Mouse (Mus musculus): Measurements from ENCODE around the gene Gpatch2. TPM values are rescaled to one million over a fixed set of nuclear protein-coding genes. Genes with fewer than 3 reads are reported as not detected.

Gene Gpatch2
- 15.2 and 17.0 TPM in 2 replicates for polyA plus RNA-seq (2015; fragmentation: Nextera tagmentation; extraction: Ambion mirVana)

GRCm38 (mm10) chr1:187215181-187216116 lies at the start of gene Gpatch2, which contains the start of gene Spata17:
Gpatch2 (plus strand) TSS chr1:187215508.
Spata17 (minus strand) TSS chr1:187215465.
- no peaks in the 10 kb centered on the region for H3K36me3 ChIP-seq
- peak within 1 kb of the TSS; percentile 92 for H3K27ac ChIP-seq (replicated peaks)
- peaks cover 5% of the 10 kb centered on the region for H3K4me1 ChIP-seq (replicated peaks)
- H3K4me2 ChIP-seq, result peak within 1 kb of the TSS; percentile 69
- ATAC-seq (ENCODE audit: low FRiP score, low read depth), result peak; percentile 90
- WGBS, result 1% methylated on average over 58 of the region's 58 CpGs
- no peaks in the 10 kb centered on the region for H3K9me3 ChIP-seq
- H3K27me3 ChIP-seq, result no peaks in the 10 kb centered on the region
- peak within 1 kb of the TSS; percentile 62 for H3K4me3 ChIP-seq
- peak within 1 kb of the TSS; percentile 58 for H3K9ac ChIP-seq

GRCm38 (mm10) chr1:187169646-187170045 lies 45.7 kb upstream of the Gpatch2 start:
- Histone ChIP-seq H3K4me3 (no peak overlapping the region), H3K27ac (replicated peaks) (no peak overlapping the region), H3K27me3 (no peaks in the 10 kb centered on the region), H3K4me1 (replicated peaks) (no peaks in the 10 kb centered on the region), H3K4me2 (no peak overlapping the region), H3K9me3 (no peaks in the 10 kb centered on the region), H3K36me3 (no peaks in the 10 kb centered on the region), H3K9ac (no peak overlapping the region)
- 47% methylated on average over 7 of the region's 7 CpGs for WGBS
- ATAC-seq (ENCODE audit: low FRiP score, low read depth), result no peak

GRCm38 (mm10) chr1:187170361-187170760 lies 44.9 kb upstream of the Gpatch2 start:
- ATAC-seq (ENCODE audit: low FRiP score, low read depth), result no peak
- H3K27ac ChIP-seq (replicated peaks), result no peak overlapping the region
- no peaks in the 10 kb centered on the region for H3K4me1 ChIP-seq (replicated peaks)
- no peak overlapping the region for H3K9ac ChIP-seq
- no peak overlapping the region for H3K4me2 ChIP-seq
- H3K27me3 ChIP-seq, result no peaks in the 10 kb centered on the region
- WGBS, result 74% methylated on average over 3 of the region's 3 CpGs
- no peak overlapping the region for H3K4me3 ChIP-seq
- no peaks in the 10 kb centered on the region for H3K9me3 ChIP-seq
- no peaks in the 10 kb centered on the region for H3K36me3 ChIP-seq

- Histone ChIP-seq H3K9ac (no peak overlapping the region), H3K27ac (replicated peaks) (no peak overlapping the region), H3K36me3 (no peaks in the 10 kb centered on the region), H3K4me2 (no peak overlapping the region), H3K4me3 (no peak overlapping the region), H3K9me3 (no peaks in the 10 kb centered on the region), H3K4me1 (replicated peaks) (no peaks in the 10 kb centered on the region), H3K27me3 (no peaks in the 10 kb centered on the region)
- no peak for ATAC-seq (ENCODE audit: low FRiP score, low read depth)
- WGBS, result 96% methylated on average over 1 of the region's 1 CpGs
Observed at GRCm38 (mm10) chr1:187175991-187176390, 39.3 kb upstream of the Gpatch2 start.

GRCm38 (mm10) chr1:187178546-187178945 lies 36.8 kb upstream of the Gpatch2 start:
- Histone ChIP-seq H3K4me3 (no peak overlapping the region), H3K9me3 (no peaks in the 10 kb centered on the region), H3K27me3 (no peaks in the 10 kb centered on the region), H3K9ac (no peak overlapping the region), H3K27ac (replicated peaks) (no peak overlapping the region), H3K36me3 (no peaks in the 10 kb centered on the region), H3K4me1 (replicated peaks) (no peaks in the 10 kb centered on the region), H3K4me2 (no peak overlapping the region)
- WGBS, result 55% methylated on average over 1 of the region's 1 CpGs
- ATAC-seq (ENCODE audit: low FRiP score, low read depth), result no peak

- Histone ChIP-seq H3K4me3 (no peak overlapping the region), H3K9me3 (no peaks in the 10 kb centered on the region), H3K4me2 (no peak overlapping the region), H3K9ac (no peak overlapping the region), H3K27ac (replicated peaks) (no peak overlapping the region), H3K4me1 (replicated peaks) (no peaks in the 10 kb centered on the region), H3K27me3 (no peaks in the 10 kb centered on the region), H3K36me3 (no peaks in the 10 kb centered on the region)
- ATAC-seq (ENCODE audit: low FRiP score, low read depth), result no peak
- 89% methylated on average over 6 of the region's 6 CpGs for WGBS
Observed at GRCm38 (mm10) chr1:187205506-187205905, 9.8 kb upstream of the Gpatch2 start.

GRCm38 (mm10) chr1:187209496-187209895 lies 5.8 kb upstream of the Gpatch2 start:
- no peaks in the 10 kb centered on the region for H3K4me1 ChIP-seq (replicated peaks)
- no peak overlapping the region for H3K9ac ChIP-seq
- H3K4me3 ChIP-seq, result no peak overlapping the region
- no peak for ATAC-seq (ENCODE audit: low FRiP score, low read depth)
- H3K27ac ChIP-seq (replicated peaks), result no peak overlapping the region
- H3K36me3 ChIP-seq, result no peaks in the 10 kb centered on the region
- H3K9me3 ChIP-seq, result no peaks in the 10 kb centered on the region
- WGBS, result 54% methylated on average over 4 of the region's 4 CpGs
- H3K27me3 ChIP-seq, result no peaks in the 10 kb centered on the region
- no peak overlapping the region for H3K4me2 ChIP-seq

- Histone ChIP-seq H3K9ac (no peak overlapping the region), H3K4me1 (replicated peaks) (no peaks in the 10 kb centered on the region; the same call in 1 of the 2 replicates), H3K4me2 (no peak overlapping the region), H3K4me3 (no peak overlapping the region), H3K27me3 (no peaks in the 10 kb centered on the region), H3K27ac (replicated peaks) (no peak overlapping the region), H3K36me3 (no peaks in the 10 kb centered on the region), H3K9me3 (no peaks in the 10 kb centered on the region)
- WGBS, result 89% methylated on average over 4 of the region's 4 CpGs
- no peak for ATAC-seq (ENCODE audit: low FRiP score, low read depth)
Observed at GRCm38 (mm10) chr1:187210736-187211135, 4.6 kb upstream of the Gpatch2 start.

GRCm38 (mm10) chr1:187216620-187217410 lies 1.5 kb downstream of the Gpatch2 start:
- Histone ChIP-seq H3K9me3 (no peaks in the 10 kb centered on the region), H3K27ac (replicated peaks) (no peak overlapping the region), H3K4me3 (no peak overlapping the region), H3K4me2 (no peak overlapping the region), H3K27me3 (no peaks in the 10 kb centered on the region), H3K4me1 (replicated peaks) (peaks cover 5% of the 10 kb centered on the region), H3K9ac (no peak overlapping the region), H3K36me3 (no peaks in the 10 kb centered on the region)
- no peak for ATAC-seq (ENCODE audit: low FRiP score, low read depth)
- WGBS, result 92% methylated on average over 9 of the region's 9 CpGs

GRCm38 (mm10) chr1:187220756-187221155 lies 5.4 kb downstream of the Gpatch2 start:
- Histone ChIP-seq H3K4me2 (no peak overlapping the region), H3K27ac (replicated peaks) (no peak overlapping the region), H3K4me1 (replicated peaks) (peaks cover 5% of the 10 kb centered on the region), H3K9ac (no peak overlapping the region), H3K27me3 (no peaks in the 10 kb centered on the region), H3K4me3 (no peak overlapping the region), H3K36me3 (no peaks in the 10 kb centered on the region), H3K9me3 (no peaks in the 10 kb centered on the region)
- 78% methylated on average over 6 of the region's 6 CpGs for WGBS
- no peak for ATAC-seq (ENCODE audit: low FRiP score, low read depth)

GRCm38 (mm10) chr1:187226328-187227025 lies 11.2 kb downstream of the Gpatch2 start:
- whole genome bisulfite sequencing, result 80% methylated on average over 11 of the region's 11 CpGs
- Histone ChIP-seq H3K27me3 (no peaks in the 10 kb centered on the region), H3K9ac (no peak overlapping the region), H3K36me3 (no peaks in the 10 kb centered on the region), H3K4me1 (replicated peaks) (no peaks in the 10 kb centered on the region), H3K27ac (replicated peaks) (no peak overlapping the region), H3K4me3 (no peak overlapping the region), H3K4me2 (no peak overlapping the region), H3K9me3 (no peaks in the 10 kb centered on the region)
- no peak for ATAC-seq (ENCODE audit: low FRiP score, low read depth)
